Mouse (Mus musculus): ENCODE data around the gene Thsd7a. TPM values are rescaled to one million over a fixed set of nuclear protein-coding genes. Genes with fewer than 3 reads are reported as not detected.

The Thsd7a gene
- polyA plus RNA-seq, 1 experiment from 2014 or later = 7.6 TPM

GRCm38 (mm10) chr6:12481527-12482163 is 267.6 kb downstream of the Thsd7a start:
- no peaks in the 10 kb centered on the region for H3K36me3 ChIP-seq
- WGBS = 88% methylated on average over 5 of the region's 5 CpGs
- no peaks in the 10 kb centered on the region for H3K9me3 ChIP-seq

GRCm38 (mm10) chr6:12478359-12478758 is 270.9 kb downstream of the Thsd7a start:
- no peak overlapping the region for H3K4me2 ChIP-seq (replicated peaks)
- no peaks in the 10 kb centered on the region for H3K36me3 ChIP-seq
- no peaks in the 10 kb centered on the region for H3K9me3 ChIP-seq
- no peak overlapping the region for H3K27ac ChIP-seq
- no peaks in the 10 kb centered on the region for H3K27me3 ChIP-seq
- ATAC-seq (ENCODE audit: low FRiP score, low read depth) = no peak
- 69% methylated on average over 1 of the region's 1 CpGs for WGBS
- H3K9ac ChIP-seq = no peak overlapping the region
- H3K4me3 ChIP-seq = no peak overlapping the region
- no peaks in the 10 kb centered on the region for H3K4me1 ChIP-seq

More at GRCm38 (mm10) chr6:12481527-12482163, 267.6 kb downstream of the Thsd7a start:
- ATAC-seq (ENCODE audit: low FRiP score, low read depth) = no peak
- Histone ChIP-seq H3K27me3 (no peaks in the 10 kb centered on the region), H3K27ac (no peak overlapping the region), H3K4me3 (no peak overlapping the region), H3K4me2 (replicated peaks) (no peak overlapping the region), H3K9ac (no peak overlapping the region), H3K4me1 (no peaks in the 10 kb centered on the region)

- Histone ChIP-seq H3K27me3 (no peaks in the 10 kb centered on the region), H3K27ac (no peak overlapping the region), H3K4me3 (no peak overlapping the region), H3K36me3 (no peaks in the 10 kb centered on the region), H3K9ac (no peak overlapping the region), H3K4me2 (replicated peaks) (no peak overlapping the region), H3K4me1 (no peaks in the 10 kb centered on the region), H3K9me3 (no peaks in the 10 kb centered on the region)
- ATAC-seq (ENCODE audit: low FRiP score, low read depth) = no peak
- 79% methylated on average over 2 of the region's 2 CpGs for whole genome bisulfite sequencing
Observed at GRCm38 (mm10) chr6:12470935-12471334, 278.3 kb downstream of the Thsd7a start.

- WGBS = 59% methylated on average over 7 of the region's 7 CpGs
Observed at GRCm38 (mm10) chr6:12467339-12468124, 281.7 kb downstream of the Thsd7a start.

GRCm38 (mm10) chr6:12458841-12459240 is 290.4 kb downstream of the Thsd7a start:
- ATAC-seq (ENCODE audit: low FRiP score, low read depth) = no peak
- Histone ChIP-seq H3K27me3 (no peaks in the 10 kb centered on the region), H3K36me3 (no peaks in the 10 kb centered on the region), H3K9me3 (no peaks in the 10 kb centered on the region), H3K9ac (no peak overlapping the region), H3K4me1 (no peaks in the 10 kb centered on the region), H3K4me2 (replicated peaks) (no peak overlapping the region), H3K27ac (no peak overlapping the region), H3K4me3 (no peak overlapping the region)
- 88% methylated on average over 4 of the region's 4 CpGs for WGBS

More at GRCm38 (mm10) chr6:12467339-12468124, 281.7 kb downstream of the Thsd7a start:
- H3K4me2 ChIP-seq (replicated peaks) = no peak overlapping the region
- H3K27me3 ChIP-seq = no peaks in the 10 kb centered on the region
- H3K9ac ChIP-seq = no peak overlapping the region
- no peaks in the 10 kb centered on the region for H3K4me1 ChIP-seq
- no peak overlapping the region for H3K27ac ChIP-seq
- no peaks in the 10 kb centered on the region for H3K36me3 ChIP-seq
- no peak for ATAC-seq (ENCODE audit: low FRiP score, low read depth)
- H3K4me3 ChIP-seq = no peak overlapping the region
- no peaks in the 10 kb centered on the region for H3K9me3 ChIP-seq

- Histone ChIP-seq H3K9me3 (no peaks in the 10 kb centered on the region), H3K9ac (no peak overlapping the region), H3K4me3 (no peak overlapping the region), H3K4me2 (replicated peaks) (no peak overlapping the region), H3K27me3 (no peaks in the 10 kb centered on the region), H3K36me3 (no peaks in the 10 kb centered on the region), H3K4me1 (no peaks in the 10 kb centered on the region), H3K27ac (no peak overlapping the region)
- no peak for ATAC-seq (ENCODE audit: low FRiP score, low read depth)
- 82% methylated on average over 1 of the region's 1 CpGs for WGBS
Observed at GRCm38 (mm10) chr6:12457451-12457850, 291.8 kb downstream of the Thsd7a start.

GRCm38 (mm10) chr6:12454876-12455485 is 294.2 kb downstream of the Thsd7a start:
- Histone ChIP-seq H3K4me2 (replicated peaks) (no peak overlapping the region), H3K9me3 (no peaks in the 10 kb centered on the region), H3K27ac (no peak overlapping the region), H3K27me3 (no peaks in the 10 kb centered on the region), H3K36me3 (no peaks in the 10 kb centered on the region), H3K9ac (no peak overlapping the region), H3K4me3 (no peak overlapping the region), H3K4me1 (no peaks in the 10 kb centered on the region)
- no peak for ATAC-seq (ENCODE audit: low FRiP score, low read depth)
- WGBS = 67% methylated on average over 1 of the region's 1 CpGs

- Histone ChIP-seq H3K4me2 (replicated peaks) (no peak overlapping the region), H3K9ac (no peak overlapping the region), H3K4me3 (no peak overlapping the region), H3K4me1 (no peaks in the 10 kb centered on the region), H3K9me3 (no peaks in the 10 kb centered on the region), H3K27me3 (no peaks in the 10 kb centered on the region), H3K27ac (no peak overlapping the region), H3K36me3 (no peaks in the 10 kb centered on the region)
- 82% methylated on average over 3 of the region's 3 CpGs for WGBS
- ATAC-seq (ENCODE audit: low FRiP score, low read depth) = no peak
Observed at GRCm38 (mm10) chr6:12454132-12454531, 295.1 kb downstream of the Thsd7a start.

- Histone ChIP-seq H3K9ac (no peak overlapping the region), H3K27ac (no peak overlapping the region), H3K9me3 (no peaks in the 10 kb centered on the region), H3K4me1 (no peaks in the 10 kb centered on the region), H3K4me2 (replicated peaks) (no peak overlapping the region), H3K27me3 (no peaks in the 10 kb centered on the region), H3K36me3 (no peaks in the 10 kb centered on the region), H3K4me3 (no peak overlapping the region)
- no peak for ATAC-seq (ENCODE audit: low FRiP score, low read depth)
- 70% methylated on average over 3 of the region's 3 CpGs for WGBS
Observed at GRCm38 (mm10) chr6:12448851-12449250, 300.4 kb downstream of the Thsd7a start.

- no peak overlapping the region for H3K9ac ChIP-seq
- no peak overlapping the region for H3K27ac ChIP-seq
- no peaks in the 10 kb centered on the region for H3K36me3 ChIP-seq
- no peaks in the 10 kb centered on the region for H3K9me3 ChIP-seq
- no peaks in the 10 kb centered on the region for H3K27me3 ChIP-seq
- no peak overlapping the region for H3K4me3 ChIP-seq
- WGBS = 96% methylated on average over 2 of the region's 2 CpGs
- no peak for ATAC-seq (ENCODE audit: low FRiP score, low read depth)
- no peak overlapping the region for H3K4me2 ChIP-seq (replicated peaks)
- no peaks in the 10 kb centered on the region for H3K4me1 ChIP-seq
Observed at GRCm38 (mm10) chr6:12445486-12445885, 303.7 kb downstream of the Thsd7a start.

GRCm38 (mm10) chr6:12439561-12439960 is 309.6 kb downstream of the Thsd7a start:
- ATAC-seq (ENCODE audit: low FRiP score, low read depth) = no peak
- no peak overlapping the region for H3K9ac ChIP-seq
- no peaks in the 10 kb centered on the region for H3K4me1 ChIP-seq
- H3K4me2 ChIP-seq (replicated peaks) = no peak overlapping the region
- H3K27me3 ChIP-seq = no peaks in the 10 kb centered on the region
- H3K4me3 ChIP-seq = no peak overlapping the region
- no peaks in the 10 kb centered on the region for H3K36me3 ChIP-seq
- no peaks in the 10 kb centered on the region for H3K9me3 ChIP-seq
- H3K27ac ChIP-seq = no peak overlapping the region

- no peak for ATAC-seq (ENCODE audit: low FRiP score, low read depth)
- no peak overlapping the region for H3K4me2 ChIP-seq (replicated peaks)
- no peak overlapping the region for H3K27ac ChIP-seq
- H3K27me3 ChIP-seq = no peaks in the 10 kb centered on the region
- H3K9ac ChIP-seq = no peak overlapping the region
- no peak overlapping the region for H3K4me3 ChIP-seq
- 0 out of 2 replicates have a peak, but pooled peaks cover 4% of the 10 kb centered on the region for H3K9me3 ChIP-seq
- no peaks in the 10 kb centered on the region for H3K36me3 ChIP-seq
- 89% methylated on average over 10 of the region's 10 CpGs for WGBS
- no peaks in the 10 kb centered on the region for H3K4me1 ChIP-seq
Observed at GRCm38 (mm10) chr6:12419070-12419469, 330.1 kb downstream of the Thsd7a start.
